Mouse (Mus musculus) heart, embryonic 15.5 days (tissue): ENCODE results near the gene Fndc1. TPM values are rescaled to one million over a fixed set of nuclear protein-coding genes. Genes with fewer than 3 reads are reported as not detected.

Experiments
- ATAC-seq: fragments of 200-750 bp; cut with Nextera tagmentation; replicated peaks from 2 replicates; pipeline ENCODE4 v1.8.0; 2017; ENCODE audit warnings: low read depth, moderate TSS enrichment; ENCODE audit not compliant: insufficient number of reproducible peaks, insufficient read depth, low FRiP score
- H3K27ac ChIP-seq: fragments of 300-500 bp; sonication (generic); 2 replicates; pipeline ENCODE4 v1.5.1; 2015; ENCODE audit warnings: mild to moderate bottlenecking, inconsistent platforms
- H3K27me3 ChIP-seq: fragments of 300-500 bp; sonication (generic); 2 replicates; pipeline ENCODE4 v1.6.1; 2015; ENCODE audit warnings: inconsistent platforms
- H3K36me3 ChIP-seq: fragments of 300-500 bp; sonication (generic); 2 replicates; pipeline ENCODE4 v1.6.1; 2015; ENCODE audit warnings: mild to moderate bottlenecking, inconsistent platforms
- H3K4me1 ChIP-seq: fragments of 300-500 bp; sonication (generic); replicated peaks from 2 replicates; pipeline ENCODE4 v1.6.1; 2015; ENCODE audit warnings: inconsistent platforms
- H3K4me2 ChIP-seq: fragments of 300-500 bp; sonication (generic); 2 replicates; pipeline ENCODE4 v1.6.1; 2015; ENCODE audit warnings: inconsistent platforms, mild to moderate bottlenecking, moderate library complexity
- H3K4me3 ChIP-seq: fragments of 300-500 bp; sonication (generic); 2 replicates; pipeline ENCODE4 v1.5.1; 2015; ENCODE audit warnings: mild to moderate bottlenecking, inconsistent platforms
- H3K9ac ChIP-seq: fragments of 300-500 bp; sonication (generic); 2 replicates; pipeline ENCODE4 v1.6.1; 2015; ENCODE audit warnings: mild to moderate bottlenecking, inconsistent platforms
- H3K9me3 ChIP-seq: fragments of 300-500 bp; sonication (generic); replicated peaks from 2 replicates; pipeline ENCODE4 v1.6.1; 2016; ENCODE audit warnings: inconsistent platforms
- WGBS: fragments of 180-500 bp; shearing (Covaris S2); methylation state at CpG from one replicate; pipeline ENCODE4 v1.1.7; 2015; ENCODE audit warnings: mixed read lengths; 5-methylcytosine and 5-hydroxymethylcytosine counted together
- polyA plus RNA-seq: library from polyadenylated mRNA; unstranded; fragments of >200 nt; fragmentation: Nextera tagmentation; extraction: Ambion mirVana; gene quantifications from 2 replicates; pipeline ENCODE4 v1.2.1, GENCODE M21; 2015

The Fndc1 gene
- polyA plus RNA-seq, 1 experiment from 2014 or later, result 28.2 TPM

DNA sequence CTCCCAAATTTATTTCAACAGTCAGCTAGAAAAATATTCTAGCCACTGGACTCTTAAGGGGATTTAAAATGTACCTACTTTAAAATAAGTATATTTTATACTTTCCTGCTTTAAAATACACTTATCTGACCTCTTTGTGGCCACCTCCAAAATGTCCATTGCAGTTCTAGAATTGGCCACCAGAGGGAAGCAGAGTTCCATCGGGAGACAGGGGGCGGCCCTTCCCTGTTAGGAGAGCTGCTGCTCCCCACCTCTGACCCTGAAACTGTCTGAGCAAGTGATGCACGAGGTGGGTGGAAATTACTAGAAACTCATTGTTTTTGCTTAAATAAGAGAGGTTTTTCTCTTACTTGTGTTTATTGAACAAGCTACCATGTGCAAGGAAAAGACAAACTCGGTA lies 36.6 kb upstream of the Fndc1 start:
- Histone ChIP-seq H3K36me3 (no peaks in the 10 kb centered on the region), H3K4me2 (no peak overlapping the region), H3K9ac (no peak overlapping the region), H3K9me3 (no peaks in the 10 kb centered on the region), H3K27ac (no peak overlapping the region), H3K4me3 (no peak overlapping the region), H3K4me1 (0 out of 2 replicates have a peak, but pooled peaks cover 3% of the 10 kb centered on the region), H3K27me3 (0 out of 2 replicates have a peak, but pooled peaks cover 6% of the 10 kb centered on the region)
- ATAC-seq, result no peak
- WGBS, result 26% methylated on average over 4 of the region's 4 CpGs

- Histone ChIP-seq H3K9ac (no peak overlapping the region), H3K4me1 (0 out of 2 replicates have a peak, but pooled peaks cover 1% of the 10 kb centered on the region)
- WGBS, result 45% methylated on average over 8 of the region's 8 CpGs
Observed at GRCm38 (mm10) chr17:7860845-7861360, 33.8 kb upstream of the Fndc1 start.

DNA sequence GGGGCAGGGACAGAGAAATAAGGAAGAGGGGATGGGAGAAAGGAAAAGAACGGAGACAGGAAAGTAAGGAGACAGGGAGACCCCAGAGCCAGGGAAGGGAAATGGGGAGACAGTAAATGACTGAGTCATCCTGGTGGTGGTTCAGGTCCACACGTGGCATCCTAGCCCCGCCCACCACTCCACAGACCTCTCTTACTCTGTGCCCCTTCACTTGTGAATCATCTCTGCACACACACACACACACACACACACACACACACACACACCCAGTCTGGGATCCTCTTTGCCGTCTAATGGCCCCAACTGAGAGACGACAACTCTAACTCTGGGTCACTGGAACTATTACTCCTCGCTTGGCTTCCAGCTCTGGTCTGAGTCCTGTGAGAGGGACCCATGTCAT lies 30.6 kb upstream of the Fndc1 start:
- Histone ChIP-seq H3K4me2 (no peak overlapping the region), H3K4me1 (no peaks in the 10 kb centered on the region), H3K27ac (no peak overlapping the region), H3K4me3 (no peak overlapping the region), H3K27me3 (no peaks in the 10 kb centered on the region), H3K9ac (no peak overlapping the region), H3K36me3 (no peaks in the 10 kb centered on the region), H3K9me3 (no peaks in the 10 kb centered on the region)
- no peak for ATAC-seq
- 73% methylated on average over 6 of the region's 6 CpGs for WGBS

More at GRCm38 (mm10) chr17:7860845-7861360, 33.8 kb upstream of the Fndc1 start:
- Histone ChIP-seq H3K4me3 (no peak overlapping the region), H3K4me2 (no peak overlapping the region), H3K27ac (no peak overlapping the region), H3K9me3 (no peaks in the 10 kb centered on the region), H3K27me3 (0 out of 2 replicates have a peak, but pooled peaks cover 3% of the 10 kb centered on the region), H3K36me3 (no peaks in the 10 kb centered on the region)
- ATAC-seq, result no peak

GRCm38 (mm10) chr17:7855851-7856250 lies 28.7 kb upstream of the Fndc1 start:
- 59% methylated on average over 8 of the region's 8 CpGs for WGBS
- no peaks in the 10 kb centered on the region for H3K9me3 ChIP-seq
- no peak for ATAC-seq

GRCm38 (mm10) chr17:7851979-7852378 lies 24.9 kb upstream of the Fndc1 start:
- no peak for ATAC-seq
- no peaks in the 10 kb centered on the region for H3K36me3 ChIP-seq
- WGBS, result 45% methylated on average over 4 of the region's 4 CpGs
- no peak overlapping the region for H3K9ac ChIP-seq
- no peaks in the 10 kb centered on the region for H3K9me3 ChIP-seq
- H3K27ac ChIP-seq, result no peak overlapping the region
- no peaks in the 10 kb centered on the region for H3K27me3 ChIP-seq
- no peak overlapping the region for H3K4me2 ChIP-seq
- H3K4me3 ChIP-seq, result no peak overlapping the region
- H3K4me1 ChIP-seq, result no peaks in the 10 kb centered on the region

More at GRCm38 (mm10) chr17:7855851-7856250, 28.7 kb upstream of the Fndc1 start:
- Histone ChIP-seq H3K4me3 (no peak overlapping the region), H3K27ac (no peak overlapping the region), H3K4me1 (no peaks in the 10 kb centered on the region), H3K36me3 (no peaks in the 10 kb centered on the region), H3K4me2 (no peak overlapping the region), H3K9ac (no peak overlapping the region), H3K27me3 (no peaks in the 10 kb centered on the region)

GRCm38 (mm10) chr17:7851527-7851926 lies 24.4 kb upstream of the Fndc1 start:
- H3K4me3 ChIP-seq, result no peak overlapping the region
- H3K36me3 ChIP-seq, result no peaks in the 10 kb centered on the region
- no peak for ATAC-seq
- H3K9ac ChIP-seq, result no peak overlapping the region
- H3K4me2 ChIP-seq, result no peak overlapping the region
- WGBS, result 68% methylated on average over 7 of the region's 9 CpGs
- no peaks in the 10 kb centered on the region for H3K27me3 ChIP-seq
- no peaks in the 10 kb centered on the region for H3K4me1 ChIP-seq
- no peaks in the 10 kb centered on the region for H3K9me3 ChIP-seq
- no peak overlapping the region for H3K27ac ChIP-seq

DNA sequence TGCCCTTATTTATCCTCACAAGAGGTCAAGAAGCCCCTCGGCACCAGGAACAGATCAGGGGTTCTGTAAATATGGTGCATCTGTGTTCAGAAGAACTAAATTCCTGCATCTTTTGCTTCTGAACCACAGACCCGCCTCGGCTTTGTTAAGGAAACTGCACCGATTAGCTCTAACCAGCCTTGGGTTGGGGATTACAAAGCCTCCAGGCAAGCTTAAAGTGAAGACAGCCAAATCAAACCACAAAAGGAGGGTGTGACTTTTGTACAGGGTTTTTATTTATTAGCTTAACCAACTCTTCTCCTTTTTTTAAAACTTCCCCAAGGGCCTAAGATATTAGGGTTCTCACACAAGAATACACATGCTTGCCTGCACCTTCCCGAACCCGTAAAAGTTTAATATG lies 23.1 kb upstream of the Fndc1 start:
- H3K27me3 ChIP-seq, result no peaks in the 10 kb centered on the region
- WGBS, result 78% methylated on average over 6 of the region's 6 CpGs
- no peak overlapping the region for H3K4me3 ChIP-seq
- H3K9ac ChIP-seq, result no peak overlapping the region
- no peaks in the 10 kb centered on the region for H3K36me3 ChIP-seq
- no peak for ATAC-seq
- no peaks in the 10 kb centered on the region for H3K4me1 ChIP-seq
- no peak overlapping the region for H3K4me2 ChIP-seq
- no peak overlapping the region for H3K27ac ChIP-seq
- H3K9me3 ChIP-seq, result no peaks in the 10 kb centered on the region

GRCm38 (mm10) chr17:7840505-7841290 lies 13.6 kb upstream of the Fndc1 start:
- no peaks in the 10 kb centered on the region for H3K36me3 ChIP-seq
- peaks cover 6% of the 10 kb centered on the region; the same call in 1 of the 2 replicates for H3K4me1 ChIP-seq
- H3K4me3 ChIP-seq, result no peak overlapping the region
- H3K4me2 ChIP-seq, result no peak overlapping the region
- ATAC-seq, result no peak
- 60% methylated on average over 12 of the region's 12 CpGs for WGBS
- no peak overlapping the region for H3K9ac ChIP-seq
- H3K9me3 ChIP-seq, result no peaks in the 10 kb centered on the region
- H3K27me3 ChIP-seq, result no peaks in the 10 kb centered on the region
- no peak overlapping the region for H3K27ac ChIP-seq

DNA sequence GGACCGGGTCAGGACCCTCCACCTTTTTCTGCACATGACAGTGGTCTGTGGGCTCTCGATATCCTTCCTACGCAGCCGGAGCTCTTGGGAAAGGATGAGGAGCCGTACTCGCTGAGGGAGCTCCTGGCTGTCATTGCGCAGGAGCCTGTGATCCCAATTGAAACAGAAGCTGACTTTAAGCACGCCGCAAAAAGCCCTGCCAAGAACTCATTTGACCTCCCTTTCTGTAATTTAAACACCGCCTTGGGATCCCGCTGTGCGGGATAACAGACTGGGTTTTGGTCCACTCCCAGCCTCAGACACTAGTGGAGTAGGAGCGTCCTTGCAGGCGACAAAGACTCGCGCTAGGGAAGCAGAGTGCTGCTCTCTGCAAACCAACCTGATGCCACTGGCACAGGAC lies 484 bp upstream of the Fndc1 start:
- no peaks in the 10 kb centered on the region for H3K9me3 ChIP-seq
- peaks cover 23% of the 10 kb centered on the region for H3K4me1 ChIP-seq
- H3K36me3 ChIP-seq, result no peaks in the 10 kb centered on the region
- H3K9ac ChIP-seq, result peak overlapping the region; percentile 58; the same call in 1 of the 2 replicates
- H3K4me3 ChIP-seq, result peak overlapping the region; percentile 60
- WGBS, result 14% methylated on average over 16 of the region's 16 CpGs
- H3K27ac ChIP-seq, result no peak overlapping the region
- peaks cover 57% of the 10 kb centered on the region for H3K27me3 ChIP-seq
- no peak for ATAC-seq
- H3K4me2 ChIP-seq, result peak overlapping the region; percentile 97

- H3K27ac ChIP-seq, result 0 out of 2 replicates have a peak overlapping the region, but pooled peaks have one; percentile 33
- peaks cover 62% of the 10 kb centered on the region for H3K27me3 ChIP-seq
- H3K4me1 ChIP-seq, result peaks cover 23% of the 10 kb centered on the region
- H3K9ac ChIP-seq, result no peak overlapping the region
- WGBS, result 27% methylated on average over 9 of the region's 9 CpGs
- no peaks in the 10 kb centered on the region for H3K9me3 ChIP-seq
- no peaks in the 10 kb centered on the region for H3K36me3 ChIP-seq
- 0 out of 2 replicates have a peak, but pooled peaks have one; percentile 35 for ATAC-seq
- peak overlapping the region; percentile 60 for H3K4me3 ChIP-seq
- peak overlapping the region; percentile 97 for H3K4me2 ChIP-seq
Observed at GRCm38 (mm10) chr17:7825416-7825815, 1.7 kb downstream of the Fndc1 start.

GRCm38 (mm10) chr17:7821553-7822186 lies 5.4 kb downstream of the Fndc1 start:
- H3K4me1 ChIP-seq, result peaks cover 12% of the 10 kb centered on the region
- H3K4me3 ChIP-seq, result no peak overlapping the region
- H3K9ac ChIP-seq, result no peak overlapping the region
- no peaks in the 10 kb centered on the region for H3K9me3 ChIP-seq
- 32% methylated on average over 17 of the region's 17 CpGs for WGBS
- H3K4me2 ChIP-seq, result no peak overlapping the region
- H3K27me3 ChIP-seq, result peaks cover 29% of the 10 kb centered on the region
- no peak for ATAC-seq
- no peaks in the 10 kb centered on the region for H3K36me3 ChIP-seq
- H3K27ac ChIP-seq, result no peak overlapping the region
